ENCODE assay signal across 15 mouse cellular contexts in the genomic region with DNA sequence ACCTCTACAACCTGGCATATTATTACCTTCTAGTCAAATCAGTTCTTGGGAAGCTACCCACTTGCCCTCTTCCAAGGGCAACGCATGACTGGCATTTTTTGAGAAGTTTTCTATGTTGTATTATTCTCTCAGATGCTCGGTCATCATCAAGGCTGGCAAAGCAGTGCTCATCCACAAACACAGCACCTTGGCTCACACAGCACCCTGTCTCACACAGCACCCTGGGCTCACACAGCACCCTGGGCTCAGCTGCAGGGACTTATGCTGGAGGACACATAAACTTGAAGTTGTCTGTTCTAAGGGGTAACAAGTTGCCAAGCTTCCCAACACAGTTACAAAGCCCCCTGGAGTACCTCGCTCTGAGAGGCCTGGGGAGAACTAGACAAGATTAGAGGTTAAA. TPM values are rescaled to one million over a fixed set of nuclear protein-coding genes. Genes with fewer than 3 reads are reported as not detected.
DNase-seq lines count a peak whose midpoint lies in the region; ATAC-seq and TF ChIP-seq lines count a peak whose summit lies in the region.
"Had no signal": no experiment of that assay in that cellular context is flagged by ENCODE, and none has a peak within 500 bp of the region (broad histone marks: within the 10 kb centered on the region; RNA-seq: fewer than 3 reads in every experiment).

No protein-coding gene starts in this region.

- peak overlapping the region; percentile 14; the same call in 1 of the 2 replicates for H3K9ac ChIP-seq in liver, adult 2 months (ENCODE audit: low read depth, low read length)
- H3K9ac ChIP-seq in liver, embryonic 11.5 days (ENCODE audit: low read depth, low read length): no peak overlapping the region
- H3K9ac ChIP-seq in forebrain, embryonic 13.5 days: no peak overlapping the region
- H3K9ac ChIP-seq in hindbrain, embryonic 14.5 days: no peak overlapping the region
- H3K9ac ChIP-seq in midbrain, embryonic 14.5 days (replicated peaks; ENCODE audit: low read length): no peak overlapping the region
- H3K9ac ChIP-seq: embryonic facial prominence, embryonic 12.5 days; heart, embryonic 15.5 days; limb, embryonic 12.5 days had no signal

- no peak for TF ChIP-seq CTCF in liver, adult 2 months (IDR thresholded peaks at IDR 0.05; ENCODE audit: low read depth, low read length)

- H3K27ac ChIP-seq in liver, adult 2 months (replicated peaks; ENCODE audit: insufficient read depth, low read depth, low read length): peak overlapping the region; percentile 21; the same call in 1 of the 2 replicates
- no peak overlapping the region for H3K27ac ChIP-seq in liver, embryonic 11.5 days (ENCODE audit: low read depth, low read length)
- no peak overlapping the region for H3K27ac ChIP-seq in forebrain, embryonic 13.5 days
- peak overlapping the region; percentile 62; the same call in 1 of the 2 replicates for H3K27ac ChIP-seq in hindbrain, embryonic 14.5 days
- no peak overlapping the region; the same call in 1 of the 2 replicates for H3K27ac ChIP-seq in midbrain, embryonic 14.5 days (replicated peaks; ENCODE audit: low read depth, low read length)
- H3K27ac ChIP-seq: embryonic facial prominence, embryonic 12.5 days; heart, embryonic 15.5 days; limb, embryonic 12.5 days had no signal

- H3K27me3 ChIP-seq in liver, adult 2 months (ENCODE audit: control insufficient read depth, insufficient read depth, low read length): no peaks in the 10 kb centered on the region
- peaks cover 50% of the 10 kb centered on the region for H3K27me3 ChIP-seq in liver, embryonic 11.5 days (replicated peaks; ENCODE audit: control insufficient read depth, insufficient read depth, low read length)
- 0 out of 2 replicates have a peak, but pooled peaks cover 11% of the 10 kb centered on the region for H3K27me3 ChIP-seq in forebrain, embryonic 13.5 days
- H3K27me3 ChIP-seq in hindbrain, embryonic 14.5 days (ENCODE audit: control insufficient read depth, insufficient read depth, low read length): no peaks in the 10 kb centered on the region; the same call in 1 of the 2 replicates
- no peaks in the 10 kb centered on the region for H3K27me3 ChIP-seq in midbrain, embryonic 14.5 days (ENCODE audit: control insufficient read depth, insufficient read depth, low read length)

- peaks cover 35% of the 10 kb centered on the region for H3K79me2 ChIP-seq in liver, adult 2 months (ENCODE audit: control insufficient read depth, insufficient read depth, low read length)

- H3K4me3 ChIP-seq in liver, adult 2 months (ENCODE audit: insufficient read depth, low read depth, low read length): no peak overlapping the region
- H3K4me3 ChIP-seq in liver, embryonic 11.5 days (ENCODE audit: low read depth, low read length): no peak overlapping the region
- peak overlapping the region; percentile 81; the same call in 1 of the 2 replicates for H3K4me3 ChIP-seq in forebrain, embryonic 13.5 days
- peak overlapping the region; percentile 13; the same call in 1 of the 2 replicates for H3K4me3 ChIP-seq in hindbrain, embryonic 14.5 days (replicated peaks; ENCODE audit: low read length)
- H3K4me3 ChIP-seq in midbrain, embryonic 14.5 days (replicated peaks; ENCODE audit: low read depth, low read length): peak overlapping the region; percentile 69
- H3K4me3 ChIP-seq: embryonic facial prominence, embryonic 12.5 days; limb, embryonic 12.5 days had no signal

- H3K36me3 ChIP-seq in liver, adult 2 months (ENCODE audit: control insufficient read depth, insufficient read depth, low read length): no peaks in the 10 kb centered on the region
- H3K36me3 ChIP-seq in liver, embryonic 11.5 days (ENCODE audit: control insufficient read depth, insufficient read depth, low read length): no peaks in the 10 kb centered on the region
- no peaks in the 10 kb centered on the region for H3K36me3 ChIP-seq in forebrain, embryonic 13.5 days (ENCODE audit: poor library complexity, severe bottlenecking)
- H3K36me3 ChIP-seq in hindbrain, embryonic 14.5 days (replicated peaks; ENCODE audit: control insufficient read depth, insufficient read depth): no peaks in the 10 kb centered on the region
- no peaks in the 10 kb centered on the region for H3K36me3 ChIP-seq in midbrain, embryonic 14.5 days (ENCODE audit: control insufficient read depth, insufficient read depth, low read length)
- H3K36me3 ChIP-seq: embryonic facial prominence, embryonic 12.5 days; heart, embryonic 15.5 days; limb, embryonic 12.5 days had no signal

- peaks cover 45% of the 10 kb centered on the region for H3K4me1 ChIP-seq in liver, adult 2 months (ENCODE audit: control insufficient read depth, insufficient read depth, low read length)
- 0 out of 2 replicates have a peak, but pooled peaks cover 2% of the 10 kb centered on the region for H3K4me1 ChIP-seq in liver, embryonic 11.5 days (replicated peaks; ENCODE audit: control insufficient read depth, insufficient read depth, low read length)
- H3K4me1 ChIP-seq in forebrain, embryonic 13.5 days: peaks cover 65% of the 10 kb centered on the region
- peaks cover 31% of the 10 kb centered on the region for H3K4me1 ChIP-seq in hindbrain, embryonic 14.5 days (replicated peaks; ENCODE audit: control insufficient read depth, insufficient read depth, low read length)
- H3K4me1 ChIP-seq in midbrain, embryonic 14.5 days (ENCODE audit: control insufficient read depth, insufficient read depth, low read length): peaks cover 26% of the 10 kb centered on the region

- H3K4me2 ChIP-seq in liver, embryonic 11.5 days: no peak overlapping the region
- peak overlapping the region; percentile 82 for H3K4me2 ChIP-seq in forebrain, embryonic 13.5 days
- H3K4me2 ChIP-seq in hindbrain, embryonic 14.5 days (replicated peaks): peak overlapping the region; percentile 68
- H3K4me2 ChIP-seq in midbrain, embryonic 14.5 days (ENCODE audit: low read length): peak overlapping the region; percentile 78
- H3K4me2 ChIP-seq: limb, embryonic 12.5 days had no signal

- DNase-seq in liver, adult 2 months (ENCODE audit: extremely low read depth, low read depth, low spot score): no peak
- no peak for DNase-seq in liver, embryonic 11.5 days (ENCODE audit: low spot score)
- DNase-seq in hindbrain, embryonic 14.5 days (ENCODE audit: low spot score): no peak
- no peak for DNase-seq in midbrain, embryonic 14.5 days
- DNase-seq in adrenal gland, postnatal 4 days (ENCODE audit: low spot score in 2 of 2): no peak
- DNase-seq in right cerebral cortex, postnatal 14 days: no peak
- DNase-seq: cerebellum, adult 9-11 months; layer of hippocampus, postnatal 36 days; lung, adult 2 months had no signal

- ATAC-seq in liver, embryonic 11.5 days (replicated peaks; ENCODE audit: low FRiP score): no peak
- no peak for ATAC-seq in forebrain, embryonic 13.5 days
- no peak for ATAC-seq in hindbrain, embryonic 14.5 days (ENCODE audit: low FRiP score)
- ATAC-seq in midbrain, embryonic 14.5 days (ENCODE audit: low FRiP score, low TSS enrichment): no peak
- no peak for ATAC-seq in megakaryocyte-erythroid progenitor cell, adult 5-6 weeks (replicated peaks; ENCODE audit: low FRiP score, low TSS enrichment, poor library complexity, severe bottlenecking)
- ATAC-seq: CD4-positive, CD25-positive, alpha-beta regulatory T cell, adult 4 months had no signal

- no peak for TF ChIP-seq POLR2A in liver, adult 2 months (IDR thresholded peaks at IDR 0.05; ENCODE audit: extremely low read depth, insufficient read depth, low read length)

- H3K9me3 ChIP-seq in liver, embryonic 11.5 days (ENCODE audit: control insufficient read depth, low read length): no peaks in the 10 kb centered on the region
- no peaks in the 10 kb centered on the region for H3K9me3 ChIP-seq in forebrain, embryonic 13.5 days (replicated peaks)
- H3K9me3 ChIP-seq in hindbrain, embryonic 14.5 days (ENCODE audit: control insufficient read depth, low read length): no peaks in the 10 kb centered on the region
- H3K9me3 ChIP-seq in midbrain, embryonic 14.5 days (ENCODE audit: control insufficient read depth, low read length): no peaks in the 10 kb centered on the region
- H3K9me3 ChIP-seq: embryonic facial prominence, embryonic 12.5 days; heart, embryonic 15.5 days; limb, embryonic 12.5 days had no signal

- whole genome bisulfite sequencing in liver, adult 2 months: 34% methylated on average over 3 of the region's 3 CpGs
- 73% methylated on average over 3 of the region's 3 CpGs for WGBS in liver, embryonic 11.5 days
- 83% methylated on average over 3 of the region's 3 CpGs for WGBS in forebrain, embryonic 13.5 days
- WGBS in hindbrain, embryonic 14.5 days: 80% methylated on average over 3 of the region's 3 CpGs
- WGBS in midbrain, embryonic 14.5 days: 80% methylated on average over 3 of the region's 3 CpGs

RNA-seq across cellular contexts. Expression of a gene that starts 2.5 kb away (rescaled TPM):
- 11.3 and 15.7 TPM in 2 replicates for total RNA-seq in liver, adult 2 months (2014; rRNA removed)
- polyA plus RNA-seq in liver, adult 2 months (2012; rRNA removed): 25.0 and 32.7 TPM in 2 replicates
- polyA plus RNA-seq in liver, embryonic 11.5 days (2014; fragmentation: Nextera tagmentation; extraction: Ambion mirVana): 2.2 and 4.1 TPM in 2 replicates
- 8.6 and 8.8 TPM in 2 replicates for polyA plus RNA-seq in forebrain, embryonic 13.5 days (2015; fragmentation: Nextera tagmentation; extraction: Ambion mirVana)
- polyA plus RNA-seq in hindbrain, embryonic 14.5 days (2014; fragmentation: Nextera tagmentation; extraction: Ambion mirVana): 9.3 and 10.1 TPM in 2 replicates
- polyA plus RNA-seq in midbrain, embryonic 14.5 days (2014; fragmentation: Nextera tagmentation; extraction: Ambion mirVana): 8.8 and 10.3 TPM in 2 replicates
- 10 to 100 TPM; 39.6 to 57.7 TPM for total RNA-seq in adrenal gland, postnatal 4 days (2021)
- total RNA-seq in megakaryocyte-erythroid progenitor cell, adult 5-6 weeks (2014; fragmentation: Nextera tagmentation): not detected in 2 replicates
- not detected in 2 replicates for total RNA-seq in megakaryocyte-erythroid progenitor cell, adult 5-6 weeks (2017)

Comparison
In these comparisons a context has a peak if more than half of its experiments do, and no peak if none do; other contexts are left out.
1. H3K27ac ChIP-seq: peak in liver, adult 2 months (single experiment) and hindbrain, embryonic 14.5 days (single experiment); none in liver, embryonic 11.5 days (single experiment), forebrain, embryonic 13.5 days (single experiment) and midbrain, embryonic 14.5 days (single experiment).
2. H3K4me3 ChIP-seq: peak in forebrain, embryonic 13.5 days (single experiment), hindbrain, embryonic 14.5 days (single experiment) and midbrain, embryonic 14.5 days (single experiment); none in liver, adult 2 months (single experiment) and liver, embryonic 11.5 days (single experiment).